Mouse (Mus musculus): ENCODE measurements around the gene Tspan17. TPM values are rescaled to one million over a fixed set of nuclear protein-coding genes. Genes with fewer than 3 reads are reported as not detected.

The Tspan17 gene
- total RNA-seq, 1 experiment = 10.4 TPM

- no peak overlapping the region for H3K27ac ChIP-seq (ENCODE audit: insufficient read depth, low read depth, low read length, poor library complexity, severe bottlenecking)
- H3K9me3 ChIP-seq (ENCODE audit: control insufficient read depth, insufficient read depth, low read depth, low read length) = no peaks in the 10 kb centered on the region
- DNase-seq (ENCODE audit: low read depth, low spot score) = no peak
- no peak overlapping the region for H3K4me3 ChIP-seq (ENCODE audit: insufficient read depth in 1 of 2, low read depth in 1 of 2, low read length in 2 of 2, poor library complexity in 1 of 2, severe bottlenecking in 1 of 2)
- H3K4me1 ChIP-seq (ENCODE audit: control insufficient read depth in 2 of 2, insufficient read depth in 2 of 2, low read length in 2 of 2, poor library complexity in 1 of 2) = peaks cover 0 to 8% of the 10 kb centered on the region in 2 experiments; a peak in 2 of 4 replicates
- no peaks in the 10 kb centered on the region for H3K36me3 ChIP-seq (ENCODE audit: control insufficient read depth, insufficient read depth, low read length, poor library complexity, severe bottlenecking)
- in situ Hi-C loops (cut with MboI; ENCODE audit: low sequenced_read_pairs in 2 of 2, unreplicated experiment in 2 of 2) = no loop called here
- no peak for TF ChIP-seq MAFK (IDR thresholded peaks at IDR 0.05; ENCODE audit: insufficient read depth, low read depth, low read length)
- no peak for TF ChIP-seq ZC3H11A (IDR thresholded peaks at IDR 0.05; ENCODE audit: borderline replicate concordance, low read depth, low read length)
- no peak for TF ChIP-seq ZNF384 (IDR thresholded peaks at IDR 0.05; ENCODE audit: low read depth, low read length)
- no peak for TF ChIP-seq HCFC1 (IDR thresholded peaks at IDR 0.05; ENCODE audit: borderline replicate concordance, insufficient read depth, low read length)
- TF ChIP-seq CHD2 (IDR thresholded peaks at IDR 0.05; ENCODE audit: low read depth, low read length) = no peak
- H3K9ac ChIP-seq (ENCODE audit: insufficient read depth, low read depth, low read length, poor library complexity, severe bottlenecking) = no peak overlapping the region
Measured at GRCm38 (mm10) chr13:54838540-54838939, 49.4 kb downstream of the Tspan17 start.

GRCm38 (mm10) chr13:54839211-54839610 lies 50.0 kb downstream of the Tspan17 start:
- Histone ChIP-seq H3K4me1 (ENCODE audit: control insufficient read depth in 2 of 2, insufficient read depth in 2 of 2, low read length in 2 of 2, poor library complexity in 1 of 2) (peaks cover 0 to 8% of the 10 kb centered on the region in 2 experiments; a peak in 2 of 4 replicates), H3K4me3 (ENCODE audit: insufficient read depth in 1 of 2, low read depth in 1 of 2, low read length in 2 of 2, poor library complexity in 1 of 2, severe bottlenecking in 1 of 2) (no peak overlapping the region), H3K9ac (ENCODE audit: insufficient read depth, low read depth, low read length, poor library complexity, severe bottlenecking) (no peak overlapping the region), H3K27ac (ENCODE audit: insufficient read depth, low read depth, low read length, poor library complexity, severe bottlenecking) (no peak overlapping the region), H3K9me3 (ENCODE audit: control insufficient read depth, insufficient read depth, low read depth, low read length) (no peaks in the 10 kb centered on the region), H3K36me3 (ENCODE audit: control insufficient read depth, insufficient read depth, low read length, poor library complexity, severe bottlenecking) (no peaks in the 10 kb centered on the region)
- DNase-seq (ENCODE audit: low read depth, low spot score) = no peak
- in situ Hi-C loops (cut with MboI; ENCODE audit: low sequenced_read_pairs in 2 of 2, unreplicated experiment in 2 of 2) = no loop called here
- TF ChIP-seq ZC3H11A (IDR thresholded peaks at IDR 0.05; ENCODE audit: borderline replicate concordance, low read depth, low read length) = no peak
- no peak for TF ChIP-seq MAFK (IDR thresholded peaks at IDR 0.05; ENCODE audit: insufficient read depth, low read depth, low read length)
- TF ChIP-seq CHD2 (IDR thresholded peaks at IDR 0.05; ENCODE audit: low read depth, low read length) = no peak
- no peak for TF ChIP-seq HCFC1 (IDR thresholded peaks at IDR 0.05; ENCODE audit: borderline replicate concordance, insufficient read depth, low read length)
- no peak for TF ChIP-seq ZNF384 (IDR thresholded peaks at IDR 0.05; ENCODE audit: low read depth, low read length)

- no peak for DNase-seq (ENCODE audit: low read depth, low spot score)
- Histone ChIP-seq H3K9me3 (ENCODE audit: control insufficient read depth, insufficient read depth, low read depth, low read length) (no peaks in the 10 kb centered on the region), H3K36me3 (ENCODE audit: control insufficient read depth, insufficient read depth, low read length, poor library complexity, severe bottlenecking) (no peaks in the 10 kb centered on the region), H3K27ac (ENCODE audit: insufficient read depth, low read depth, low read length, poor library complexity, severe bottlenecking) (no peak overlapping the region), H3K4me1 (ENCODE audit: control insufficient read depth in 2 of 2, insufficient read depth in 2 of 2, low read length in 2 of 2, poor library complexity in 1 of 2) (no peaks in the 10 kb centered on the region), H3K9ac (ENCODE audit: insufficient read depth, low read depth, low read length, poor library complexity, severe bottlenecking) (no peak overlapping the region), H3K4me3 (ENCODE audit: insufficient read depth in 1 of 2, low read depth in 1 of 2, low read length in 2 of 2, poor library complexity in 1 of 2, severe bottlenecking in 1 of 2) (no peak overlapping the region)
- TF ChIP-seq ZNF384 (IDR thresholded peaks at IDR 0.05; ENCODE audit: low read depth, low read length) (no peak), HCFC1 (IDR thresholded peaks at IDR 0.05; ENCODE audit: borderline replicate concordance, insufficient read depth, low read length) (no peak), ZC3H11A (IDR thresholded peaks at IDR 0.05; ENCODE audit: borderline replicate concordance, low read depth, low read length) (no peak), CHD2 (IDR thresholded peaks at IDR 0.05; ENCODE audit: low read depth, low read length) (no peak), MAFK (IDR thresholded peaks at IDR 0.05; ENCODE audit: insufficient read depth, low read depth, low read length) (no peak)
- in situ Hi-C loops (cut with MboI; ENCODE audit: low sequenced_read_pairs in 2 of 2, unreplicated experiment in 2 of 2) = no loop called here
Measured at GRCm38 (mm10) chr13:54844579-54844978, 55.4 kb downstream of the Tspan17 start.

Other genes starting within 250 kb of the Tspan17 start
- 48.0 and 52.8 TPM in 2 replicates for gene 4833439L19Rik, start 223.9 kb upstream of the Tspan17 start, total RNA-seq (2012; rRNA removed)
- gene Arl10, start 214.4 kb upstream of the Tspan17 start, total RNA-seq (2012; rRNA removed) = 38.3 and 51.0 TPM in 2 replicates
- 53.2 and 65.5 TPM in 2 replicates for gene Nop16, start 199.3 kb upstream of the Tspan17 start, total RNA-seq (2012; rRNA removed)
- 108 and 156 TPM in 2 replicates for gene Higd2a, start 199.2 kb upstream of the Tspan17 start, total RNA-seq (2012; rRNA removed)
- gene Cltb, start 178.0 kb upstream of the Tspan17 start, total RNA-seq (2012; rRNA removed) = 49.5 and 75.1 TPM in 2 replicates
- gene Faf2, start 167.6 kb upstream of the Tspan17 start, total RNA-seq (2012; rRNA removed) = 76.3 and 108 TPM in 2 replicates
- 60.3 and 66.5 TPM in 2 replicates for gene Rnf44, start 95.5 kb upstream of the Tspan17 start, total RNA-seq (2012; rRNA removed)
- gene Cdhr2, start 87.9 kb upstream of the Tspan17 start, total RNA-seq (2012; rRNA removed) = 0.31 and 0.69 TPM in 2 replicates
- gene Gprin1, start 39.5 kb upstream of the Tspan17 start, total RNA-seq (2012; rRNA removed) = 0.37 and 0.58 TPM in 2 replicates
- 0.16 TPM in 1 of 2 replicates, not detected in the other for gene Sncb, start 22.8 kb upstream of the Tspan17 start, total RNA-seq (2012; rRNA removed)
- gene Eif4e1b, start 5.4 kb upstream of the Tspan17 start, total RNA-seq (2012; rRNA removed) = 0.37 and 0.54 TPM in 2 replicates
- gene Unc5a, start 160.0 kb downstream of the Tspan17 start, total RNA-seq (2012; rRNA removed) = 0.31 and 0.95 TPM in 2 replicates
- 0.04 and 0.05 TPM in 2 replicates for gene Hk3, start 232.0 kb downstream of the Tspan17 start, total RNA-seq (2012; rRNA removed)

Measured in ES-E14 (cell line).